Mouse (Mus musculus) bone marrow, adult 2 months (tissue): Measurements from ENCODE around the gene Cops7a. TPM values are rescaled to one million over a fixed set of nuclear protein-coding genes. Genes with fewer than 3 reads are reported as not detected.
A peak's percentile ranks its signal among the peaks of the same experiment; 100 is the strongest.

ENCODE experiments used
- H3K27ac ChIP-seq: fragments of 200-500 bp; 2 replicates; pipeline ENCODE4 v1.5.1; 2012; ENCODE audit warnings: low read depth, mild to moderate bottlenecking, control low read depth, inconsistent platforms, low read length; ENCODE audit not compliant: control insufficient read depth, poor library complexity, insufficient read depth
- H3K4me1 ChIP-seq: fragments of 200-500 bp; 2 replicates; pipeline ENCODE4 v1.6.1; 2011; ENCODE audit warnings: low read length; ENCODE audit not compliant: control insufficient read depth, insufficient read depth
- H3K4me3 ChIP-seq: fragments of 200-500 bp; replicated peaks from 2 replicates; pipeline ENCODE3; 2011; ENCODE audit warnings: mild to moderate bottlenecking, low read depth, low read length, control low read depth; ENCODE audit not compliant: control insufficient read depth
- CTCF ChIP-seq: fragments of 200-500 bp; IDR thresholded peaks from 2 replicates; pipeline ENCODE4 v1.5.1; 2011; ENCODE audit warnings: low read length, control low read depth; ENCODE audit not compliant: control insufficient read depth, insufficient read depth
- POLR2A ChIP-seq: fragments of 200-500 bp; IDR thresholded peaks from 2 replicates; pipeline ENCODE4 v1.6.1; 2011; ENCODE audit warnings: low read depth, mild to moderate bottlenecking, control low read depth, low read length, borderline replicate concordance; ENCODE audit not compliant: control insufficient read depth
- WGBS: fragments of 180-500 bp; shearing (Covaris S2); methylation state at CpG from one replicate; pipeline ENCODE4 v1.1.7; 2018; 5-methylcytosine and 5-hydroxymethylcytosine counted together
- polyA plus RNA-seq: library from polyadenylated mRNA; stranded (reverse); fragments of >200 nt; gene quantifications from 2 replicates; pipeline ENCODE4 v1.2.4, GENCODE M21; 2011; ENCODE audit warnings: low replicate concordance; ENCODE audit not compliant: missing spikeins, insufficient read depth, insufficient read length

Gene Cops7a
- polyA plus RNA-seq, result 18.1 and 33.0 TPM in 2 replicates

GRCm38 (mm10) chr6:124965088-124965719, at the start of gene Cops7a:
Gene Cops7a, minus strand, starts transcription at chr6:124965538.
- H3K4me3 ChIP-seq, result peak within 1 kb of the TSS; percentile 95
- WGBS, result under 1% methylated on average over 68 of the region's 68 CpGs
- 0 out of 2 replicates have a peak, but pooled peaks have one; percentile 3 for TF ChIP-seq CTCF
- peak; percentile 85; the same call in 1 of the 2 replicates for TF ChIP-seq POLR2A
- H3K4me1 ChIP-seq, result peaks cover 3% of the 10 kb centered on the region
- peak within 1 kb of the TSS; percentile 75 for H3K27ac ChIP-seq

DNA sequence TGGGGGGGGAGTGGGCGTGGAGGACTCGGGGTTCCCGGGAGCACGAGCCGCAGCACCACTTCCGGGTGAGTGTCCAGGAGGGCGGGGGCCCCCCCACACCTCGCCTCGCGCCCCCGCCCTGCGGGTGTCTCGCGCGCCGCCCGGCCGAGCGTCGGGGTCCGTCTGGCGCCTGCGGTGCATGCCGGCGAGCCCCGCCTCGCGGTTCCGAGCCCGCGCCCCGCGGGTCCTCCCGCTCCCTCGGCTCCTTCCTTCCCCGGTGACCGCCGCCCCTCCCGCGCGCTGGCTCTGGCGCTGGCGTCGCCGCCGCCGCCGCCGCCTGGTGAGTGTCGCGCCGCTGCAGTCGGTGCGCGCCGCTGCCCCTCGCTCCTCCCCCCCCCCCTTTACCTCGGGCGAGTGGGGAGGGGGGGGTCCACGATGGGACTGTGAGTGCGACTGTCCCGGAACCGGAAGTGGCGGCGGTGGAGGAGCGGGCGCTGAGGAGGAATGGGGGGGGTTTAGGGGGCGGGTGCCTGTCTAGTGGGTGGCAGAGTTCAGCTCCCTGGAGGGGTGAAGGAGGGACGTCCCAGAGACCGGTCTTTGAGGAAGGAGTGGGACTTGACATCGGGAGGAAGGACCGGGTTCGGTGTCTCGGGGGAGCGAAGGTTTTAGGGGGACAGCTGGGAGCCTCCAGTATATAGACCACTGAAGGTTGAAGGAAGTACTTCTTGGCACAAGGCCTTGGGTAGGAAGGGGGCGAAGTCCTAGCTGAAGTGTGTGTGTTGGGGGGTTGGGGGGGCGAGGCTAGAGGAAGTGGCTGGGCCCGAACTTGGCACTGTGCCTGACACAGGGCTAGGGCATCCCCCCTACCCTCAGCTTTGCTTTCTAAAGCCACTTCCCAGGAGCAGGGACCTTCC, 44.1 kb upstream of the Cops7a start:
- peak overlapping the region; percentile 81 for H3K4me3 ChIP-seq
- WGBS, result 1% methylated on average over 65 of the region's 78 CpGs
- TF ChIP-seq CTCF, result no peak
- no peak for TF ChIP-seq POLR2A
- no peaks in the 10 kb centered on the region for H3K4me1 ChIP-seq
- H3K27ac ChIP-seq, result peak overlapping the region; percentile 97

DNA sequence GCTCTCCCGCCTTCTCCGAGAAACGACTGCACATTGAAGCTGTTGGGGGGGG, 43.6 kb upstream of the Cops7a start, which contains the start of gene Zfp384:
TSS of gene Zfp384 (plus strand) at position 17 of the 52 bp plus-strand sequence.
- Histone ChIP-seq H3K4me1 (no peaks in the 10 kb centered on the region), H3K4me3 (peak within 1 kb of the TSS; percentile 81), H3K27ac (peak within 1 kb of the TSS; percentile 97)
- no peak for TF ChIP-seq POLR2A
- TF ChIP-seq CTCF, result no peak
- 4% methylated on average over 3 of the region's 3 CpGs for WGBS

- TF ChIP-seq CTCF (no peak), POLR2A (peak; percentile 66; the same call in 1 of the 2 replicates)
- under 1% methylated on average over 33 of the region's 34 CpGs for WGBS
- Histone ChIP-seq H3K27ac (peak overlapping the region; percentile 28; the same call in 1 of the 2 replicates), H3K4me1 (no peaks in the 10 kb centered on the region), H3K4me3 (peak overlapping the region; percentile 81)
Observed at GRCm38 (mm10) chr6:125008586-125009128, 43.3 kb upstream of the Cops7a start.

GRCm38 (mm10) chr6:125008060-125008459, 42.7 kb upstream of the Cops7a start:
- no peak overlapping the region for H3K4me3 ChIP-seq
- 47% methylated on average over 13 of the region's 13 CpGs for WGBS
- no peak overlapping the region for H3K27ac ChIP-seq
- no peak for TF ChIP-seq CTCF
- no peak for TF ChIP-seq POLR2A
- H3K4me1 ChIP-seq, result no peaks in the 10 kb centered on the region

GRCm38 (mm10) chr6:125005086-125005485, 39.7 kb upstream of the Cops7a start:
- TF ChIP-seq POLR2A (no peak), CTCF (no peak)
- Histone ChIP-seq H3K4me3 (no peak overlapping the region), H3K4me1 (no peaks in the 10 kb centered on the region), H3K27ac (no peak overlapping the region)
- WGBS, result 65% methylated on average over 3 of the region's 3 CpGs

- no peaks in the 10 kb centered on the region for H3K4me1 ChIP-seq
- TF ChIP-seq POLR2A, result no peak
- no peak for TF ChIP-seq CTCF
- no peak overlapping the region for H3K27ac ChIP-seq
- 54% methylated on average over 3 of the region's 3 CpGs for WGBS
- no peak overlapping the region for H3K4me3 ChIP-seq
Observed at GRCm38 (mm10) chr6:125003706-125004105, 38.4 kb upstream of the Cops7a start.

DNA sequence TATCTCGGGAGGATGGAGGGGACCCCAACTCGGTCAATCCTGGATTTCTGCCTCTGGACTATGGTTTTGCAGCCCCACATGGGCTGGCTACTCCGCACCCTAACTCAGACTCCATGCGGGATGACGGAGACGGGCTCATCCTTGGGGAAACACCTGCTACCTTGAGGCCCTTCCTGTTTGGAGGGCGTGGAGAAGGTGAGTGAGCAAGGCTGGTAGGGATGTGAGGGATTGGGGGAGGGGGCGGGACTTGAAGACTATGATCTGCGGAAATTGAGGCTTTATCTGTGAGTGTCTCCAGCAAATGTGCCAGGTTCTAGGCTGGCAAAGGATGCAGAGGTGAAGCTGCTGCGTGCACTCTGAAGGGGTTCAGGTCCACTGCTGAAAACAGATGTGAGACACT, 34.2 kb upstream of the Cops7a start:
- 43% methylated on average over 10 of the region's 10 CpGs for WGBS
- no peaks in the 10 kb centered on the region; the same call in 1 of the 2 replicates for H3K4me1 ChIP-seq
- H3K4me3 ChIP-seq, result no peak overlapping the region
- TF ChIP-seq CTCF (no peak), POLR2A (no peak)
- H3K27ac ChIP-seq, result no peak overlapping the region
